Comparison of ENCODE assay signal across 9 mouse cellular contexts in the genomic region with DNA sequence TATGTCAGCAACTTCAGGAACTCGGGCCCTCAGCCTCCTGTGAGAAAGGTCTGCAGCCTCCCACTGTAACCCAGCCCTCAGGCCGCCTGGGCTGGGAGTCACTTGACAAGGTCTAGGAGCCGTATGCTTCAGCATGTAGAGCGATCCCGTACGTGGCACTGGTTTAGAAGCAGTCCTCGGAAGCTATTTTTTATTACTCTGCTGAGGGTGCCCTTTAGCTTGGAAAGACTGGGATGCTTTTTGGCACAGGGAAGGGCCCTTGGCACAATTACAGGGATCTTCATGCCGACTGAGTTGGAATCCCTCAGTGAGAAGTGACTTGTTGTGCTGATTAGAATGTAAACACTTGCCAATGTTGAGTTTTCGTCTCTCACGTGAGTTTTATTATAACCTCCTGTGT.
A peak's percentile ranks its signal among the peaks of the same experiment; 100 is the strongest.
DNase-seq lines count a peak whose midpoint lies in the region; ATAC-seq and TF ChIP-seq lines count a peak whose summit lies in the region.
"Had no signal": no experiment of that assay in that cellular context is flagged by ENCODE, and none has a peak within 500 bp of the region (broad histone marks: within the 10 kb centered on the region; RNA-seq: fewer than 3 reads in every experiment).

No protein-coding gene starts in this region.

- H3K9me3 ChIP-seq in forebrain, embryonic 16.5 days (ENCODE audit: control insufficient read depth, low read length): no peaks in the 10 kb centered on the region
- H3K9me3 ChIP-seq in forebrain, embryonic 12.5 days: no peaks in the 10 kb centered on the region
- H3K9me3 ChIP-seq in intestine, embryonic 15.5 days: no peaks in the 10 kb centered on the region
- H3K9me3 ChIP-seq in stomach, postnatal 0 days (ENCODE audit: control insufficient read depth, low read length): no peaks in the 10 kb centered on the region
- H3K9me3 ChIP-seq: midbrain, embryonic 12.5 days had no signal

- peak; percentile 37 for ATAC-seq in forebrain, embryonic 16.5 days
- ATAC-seq in forebrain, embryonic 12.5 days (ENCODE audit: low FRiP score): no peak
- peak; percentile 36; the same call in 1 of the 2 replicates for ATAC-seq in intestine, embryonic 15.5 days
- no peak for ATAC-seq in stomach, postnatal 0 days (ENCODE audit: low FRiP score, low TSS enrichment)
- ATAC-seq in CD4-positive, CD25-positive, alpha-beta regulatory T cell, adult 4 months: no peak

- peaks cover 33% of the 10 kb centered on the region for H3K4me1 ChIP-seq in forebrain, embryonic 16.5 days (replicated peaks; ENCODE audit: control insufficient read depth, insufficient read depth, low read length)
- H3K4me1 ChIP-seq in forebrain, embryonic 12.5 days: peaks cover 45% of the 10 kb centered on the region
- peaks cover 29% of the 10 kb centered on the region for H3K4me1 ChIP-seq in intestine, embryonic 15.5 days (replicated peaks)
- H3K4me1 ChIP-seq in stomach, postnatal 0 days (replicated peaks; ENCODE audit: control insufficient read depth, insufficient read depth): peaks cover 21% of the 10 kb centered on the region

- no peak overlapping the region for H3K4me3 ChIP-seq in forebrain, embryonic 16.5 days (replicated peaks; ENCODE audit: low read length)
- no peak overlapping the region for H3K4me3 ChIP-seq in forebrain, embryonic 12.5 days (replicated peaks)
- no peak overlapping the region for H3K4me3 ChIP-seq in intestine, embryonic 15.5 days (replicated peaks)
- H3K4me3 ChIP-seq in stomach, postnatal 0 days (ENCODE audit: low read depth, low read length): no peak overlapping the region
- H3K4me3 ChIP-seq: midbrain, embryonic 12.5 days had no signal

- TF ChIP-seq EP300 in stomach, postnatal 0 days (optimal IDR thresholded peaks at IDR 0.05): no peak

- no peaks in the 10 kb centered on the region for H3K36me3 ChIP-seq in forebrain, embryonic 16.5 days (ENCODE audit: control insufficient read depth, insufficient read depth)
- no peaks in the 10 kb centered on the region for H3K36me3 ChIP-seq in forebrain, embryonic 12.5 days (replicated peaks)
- H3K36me3 ChIP-seq in intestine, embryonic 15.5 days: no peaks in the 10 kb centered on the region
- H3K36me3 ChIP-seq in stomach, postnatal 0 days (ENCODE audit: control insufficient read depth, insufficient read depth, low read length): no peaks in the 10 kb centered on the region
- H3K36me3 ChIP-seq: midbrain, embryonic 12.5 days had no signal

- no peak for TF ChIP-seq CTCF in stomach, postnatal 0 days (IDR thresholded peaks at IDR 0.05; ENCODE audit: low read depth)

- no peak overlapping the region for H3K27ac ChIP-seq in forebrain, embryonic 16.5 days (ENCODE audit: low read length)
- H3K27ac ChIP-seq in forebrain, embryonic 12.5 days: no peak overlapping the region
- H3K27ac ChIP-seq in intestine, embryonic 15.5 days: 0 out of 2 replicates have a peak overlapping the region, but pooled peaks have one; percentile 40
- peak overlapping the region; percentile 73 for H3K27ac ChIP-seq in stomach, postnatal 0 days (replicated peaks)
- H3K27ac ChIP-seq: midbrain, embryonic 12.5 days had no signal

- peak; percentile 9 for DNase-seq in testis, postnatal 14 days (ENCODE audit: low spot score)
- DNase-seq in testis, postnatal 10 days (ENCODE audit: low spot score): no peak
- DNase-seq in stomach, postnatal 0 days (ENCODE audit: low spot score): no peak
- no peak for DNase-seq in natural killer cell, adult 2 months (ENCODE audit: low spot score in 2 of 2)

- H3K27me3 ChIP-seq in forebrain, embryonic 16.5 days (replicated peaks; ENCODE audit: control insufficient read depth, insufficient read depth, low read length): peaks cover 3% of the 10 kb centered on the region; the same call in 1 of the 2 replicates
- H3K27me3 ChIP-seq in forebrain, embryonic 12.5 days: peaks cover 69% of the 10 kb centered on the region
- no peaks in the 10 kb centered on the region for H3K27me3 ChIP-seq in intestine, embryonic 15.5 days (replicated peaks)
- H3K27me3 ChIP-seq in stomach, postnatal 0 days (ENCODE audit: control insufficient read depth, insufficient read depth, low read length): no peaks in the 10 kb centered on the region

- H3K4me2 ChIP-seq in forebrain, embryonic 16.5 days (ENCODE audit: low read length): no peak overlapping the region
- no peak overlapping the region for H3K4me2 ChIP-seq in forebrain, embryonic 12.5 days
- no peak overlapping the region for H3K4me2 ChIP-seq in intestine, embryonic 15.5 days (replicated peaks)
- 0 out of 2 replicates have a peak overlapping the region, but pooled peaks have one; percentile 3 for H3K4me2 ChIP-seq in stomach, postnatal 0 days (replicated peaks; ENCODE audit: low read depth)
- H3K4me2 ChIP-seq: midbrain, embryonic 12.5 days had no signal

- H3K9ac ChIP-seq in forebrain, embryonic 16.5 days (replicated peaks; ENCODE audit: low read depth, low read length): no peak overlapping the region
- no peak overlapping the region for H3K9ac ChIP-seq in forebrain, embryonic 12.5 days
- no peak overlapping the region for H3K9ac ChIP-seq in intestine, embryonic 15.5 days
- no peak overlapping the region for H3K9ac ChIP-seq in stomach, postnatal 0 days (ENCODE audit: low read length)
- H3K9ac ChIP-seq: midbrain, embryonic 12.5 days had no signal

- WGBS in forebrain, embryonic 16.5 days: 49% methylated on average over 10 of the region's 10 CpGs
- 91% methylated on average over 10 of the region's 10 CpGs for WGBS in forebrain, embryonic 12.5 days
- 44% methylated on average over 10 of the region's 10 CpGs for WGBS in intestine, embryonic 15.5 days
- 33% methylated on average over 10 of the region's 10 CpGs for WGBS in stomach, postnatal 0 days

Comparison
In these comparisons a context has a peak if more than half of its experiments do, and no peak if none do; other contexts are left out.
1. ATAC-seq: peak in forebrain, embryonic 16.5 days (single experiment) and intestine, embryonic 15.5 days (single experiment); none in forebrain, embryonic 12.5 days (single experiment), stomach, postnatal 0 days (single experiment) and CD4-positive, CD25-positive, alpha-beta regulatory T cell, adult 4 months (single experiment).
2. H3K27ac ChIP-seq: peak in intestine, embryonic 15.5 days (single experiment) and stomach, postnatal 0 days (single experiment); none in forebrain, embryonic 16.5 days (single experiment) and forebrain, embryonic 12.5 days (single experiment).